Mouse (Mus musculus) neural tube, embryonic 15.5 days (tissue): ENCODE measurements around the gene Ces1e. TPM values are rescaled to one million over a fixed set of nuclear protein-coding genes. Genes with fewer than 3 reads are reported as not detected.

Experiments
- ATAC-seq: fragments of 200-750 bp; cut with Nextera tagmentation; 2 replicates; pipeline ENCODE4 v1.8.0; 2017; ENCODE audit warnings: mild to moderate bottlenecking, moderate TSS enrichment, moderate library complexity; ENCODE audit not compliant: low FRiP score
- H3K27ac ChIP-seq: fragments of 300-500 bp; sonication (generic); replicated peaks from 2 replicates; pipeline ENCODE4 v1.5.1; 2015; ENCODE audit warnings: mild to moderate bottlenecking, inconsistent platforms
- H3K27me3 ChIP-seq: fragments of 300-500 bp; sonication (generic); replicated peaks from 2 replicates; pipeline ENCODE4 v1.6.1; 2015; ENCODE audit warnings: inconsistent platforms
- H3K36me3 ChIP-seq: fragments of 300-500 bp; sonication (generic); 2 replicates; pipeline ENCODE4 v1.6.1; 2015; ENCODE audit warnings: inconsistent platforms
- H3K4me1 ChIP-seq: fragments of 300-500 bp; sonication (generic); 2 replicates; pipeline ENCODE4 v1.6.1; 2015; ENCODE audit warnings: inconsistent platforms
- H3K4me2 ChIP-seq: fragments of 300-500 bp; sonication (generic); 2 replicates; pipeline ENCODE4 v1.6.1; 2015; ENCODE audit warnings: inconsistent platforms, mild to moderate bottlenecking, moderate library complexity
- H3K4me3 ChIP-seq: fragments of 300-500 bp; sonication (generic); replicated peaks from 2 replicates; pipeline ENCODE4 v1.5.1; 2015; ENCODE audit warnings: mild to moderate bottlenecking, inconsistent platforms
- H3K9ac ChIP-seq: fragments of 300-500 bp; sonication (generic); replicated peaks from 2 replicates; pipeline ENCODE4 v1.6.1; 2015; ENCODE audit warnings: mild to moderate bottlenecking, inconsistent platforms
- H3K9me3 ChIP-seq: fragments of 300-500 bp; sonication (generic); replicated peaks from 2 replicates; pipeline ENCODE4 v1.6.1; 2016; ENCODE audit warnings: inconsistent platforms
- WGBS: fragments of 180-500 bp; shearing (Covaris S2); methylation state at CpG from one replicate; pipeline ENCODE4 v1.1.7; 2015; ENCODE audit warnings: mixed read lengths; 5-methylcytosine and 5-hydroxymethylcytosine counted together
- polyA plus RNA-seq: library from polyadenylated mRNA; unstranded; fragments of >200 nt; fragmentation: Nextera tagmentation; extraction: Ambion mirVana; gene quantifications from 2 replicates; pipeline ENCODE4 v1.2.1, GENCODE M21; 2015

Ces1e gene
- polyA plus RNA-seq, 1 experiment from 2014 or later: not detected

GRCm38 (mm10) chr8:93171846-93172590 lies 57.4 kb downstream of the Ces1e start:
- no peak overlapping the region for H3K27ac ChIP-seq
- no peak overlapping the region for H3K4me3 ChIP-seq
- no peaks in the 10 kb centered on the region for H3K4me1 ChIP-seq
- H3K4me2 ChIP-seq: no peak overlapping the region
- no peaks in the 10 kb centered on the region for H3K27me3 ChIP-seq
- 38% methylated on average over 1 of the region's 1 CpGs for WGBS
- H3K36me3 ChIP-seq: no peaks in the 10 kb centered on the region
- no peak for ATAC-seq
- no peak overlapping the region for H3K9ac ChIP-seq
- no peaks in the 10 kb centered on the region for H3K9me3 ChIP-seq

GRCm38 (mm10) chr8:93163363-93163762 lies 66.1 kb downstream of the Ces1e start:
- Histone ChIP-seq H3K9me3 (no peaks in the 10 kb centered on the region), H3K4me2 (no peak overlapping the region), H3K27ac (no peak overlapping the region), H3K9ac (no peak overlapping the region), H3K4me1 (no peaks in the 10 kb centered on the region), H3K27me3 (no peaks in the 10 kb centered on the region), H3K36me3 (no peaks in the 10 kb centered on the region), H3K4me3 (no peak overlapping the region)
- no peak for ATAC-seq
- WGBS: 94% methylated on average over 1 of the region's 1 CpGs

GRCm38 (mm10) chr8:93151401-93151800 lies 78.0 kb downstream of the Ces1e start:
- Histone ChIP-seq H3K27ac (no peak overlapping the region), H3K9me3 (no peaks in the 10 kb centered on the region), H3K36me3 (no peaks in the 10 kb centered on the region), H3K27me3 (no peaks in the 10 kb centered on the region), H3K4me1 (no peaks in the 10 kb centered on the region), H3K4me3 (no peak overlapping the region), H3K9ac (no peak overlapping the region), H3K4me2 (no peak overlapping the region)
- no peak for ATAC-seq
- 86% methylated on average over 1 of the region's 1 CpGs for WGBS

Other genes starting within 250 kb of the Ces1e start
- gene Ces1a, start 181.4 kb downstream of the Ces1e start, polyA plus RNA-seq: 0.09 and 0.14 TPM in 2 replicates
- gene Ces1b, start 149.6 kb downstream of the Ces1e start, polyA plus RNA-seq: 0.18 TPM in 1 of 2 replicates, not detected in the other
- gene Ces1c, start 98.3 kb downstream of the Ces1e start, polyA plus RNA-seq: not detected in 2 replicates
- 0.22 and 0.92 TPM in 2 replicates for gene Ces1d, start 31.8 kb downstream of the Ces1e start, polyA plus RNA-seq
- 0.28 TPM in 1 of 2 replicates, not detected in the other for gene Ces1f, start 50.1 kb upstream of the Ces1e start, polyA plus RNA-seq
- gene Ces1g, start 107.7 kb upstream of the Ces1e start, polyA plus RNA-seq: not detected in 2 replicates
- not detected in 2 replicates for gene Ces1h, start 150.1 kb upstream of the Ces1e start, polyA plus RNA-seq